Mouse (Mus musculus): Measurements from ENCODE around the gene Mmp19. TPM values are rescaled to one million over a fixed set of nuclear protein-coding genes. Genes with fewer than 3 reads are reported as not detected.
A peak's percentile ranks its signal among the peaks of the same experiment; 100 is the strongest.

Gene Mmp19
- 1 to 10 TPM in 1 of 2 experiments, under 1 TPM in 1; 0.74 to 1.3 TPM for total RNA-seq (2021)

GRCm38 (mm10) chr10:128790398-128791124, at the start of gene Mmp19:
TSS of gene Mmp19 (plus strand) at chr10:128790910.
- no peak for DNase-seq
- intact Hi-C loops (cut with DNase I): no loop called here

- no peak for DNase-seq
- intact Hi-C loops (cut with DNase I): no loop called here
These were observed 48.1 kb upstream of the Mmp19 start for GRCm38 (mm10) chr10:128742616-128743015.

GRCm38 (mm10) chr10:128743235-128743634, 47.5 kb upstream of the Mmp19 start:
- no peak for DNase-seq
- intact Hi-C loops (cut with DNase I): no loop called here

GRCm38 (mm10) chr10:128743791-128744191, 46.9 kb upstream of the Mmp19 start:
- peak; percentile 76 for DNase-seq
- intact Hi-C loops (cut with DNase I): no loop called here

GRCm38 (mm10) chr10:128744211-128744610, 46.5 kb upstream of the Mmp19 start:
- no peak for DNase-seq
- intact Hi-C loops (cut with DNase I): no loop called here

- no peak for DNase-seq
These were observed 45.8 kb upstream of the Mmp19 start, which contains the start of gene Dgka for GRCm38 (mm10) chr10:128744680-128745601. TSS of gene Dgka (minus strand) at chr10:128744855.

GRCm38 (mm10) chr10:128745946-128746613, 44.6 kb upstream of the Mmp19 start:
- intact Hi-C loops (cut with DNase I): no loop called here
- no peak for DNase-seq

More at GRCm38 (mm10) chr10:128744680-128745601, 45.8 kb upstream of the Mmp19 start, which contains the start of gene Dgka:
- intact Hi-C loops (cut with DNase I): no loop called here

- intact Hi-C loops (cut with DNase I): no loop called here
- no peak for DNase-seq
These were observed 43.6 kb upstream of the Mmp19 start for GRCm38 (mm10) chr10:128746972-128747645.

- peak; percentile 33 for DNase-seq
- intact Hi-C loops (cut with DNase I): no loop called here
These were observed 43.0 kb upstream of the Mmp19 start, which contains the start of gene Pym1 for GRCm38 (mm10) chr10:128747646-128748251. TSS of gene Pym1 (plus strand) at chr10:128747889.

- peak; percentile 91 for DNase-seq
- intact Hi-C loops (cut with DNase I): no loop called here
These were observed 42.4 kb upstream of the Mmp19 start for GRCm38 (mm10) chr10:128748252-128748864.

GRCm38 (mm10) chr10:128772895-128773294, 17.8 kb upstream of the Mmp19 start:
- intact Hi-C loops (cut with DNase I): no loop called here
- no peak for DNase-seq

GRCm38 (mm10) chr10:128773685-128774084, 17.0 kb upstream of the Mmp19 start:
- no peak for DNase-seq
- intact Hi-C loops (cut with DNase I): no loop called here

- intact Hi-C loops (cut with DNase I): no loop called here
These were observed 12.3 kb upstream of the Mmp19 start for GRCm38 (mm10) chr10:128778441-128778840.

GRCm38 (mm10) chr10:128779011-128779795, 11.5 kb upstream of the Mmp19 start:
- intact Hi-C loops (cut with DNase I): no loop called here
- DNase-seq: no peak

More at GRCm38 (mm10) chr10:128778441-128778840, 12.3 kb upstream of the Mmp19 start:
- no peak for DNase-seq

GRCm38 (mm10) chr10:128780200-128780599, 10.5 kb upstream of the Mmp19 start:
- no peak for DNase-seq
- intact Hi-C loops (cut with DNase I): no loop called here

- DNase-seq: no peak
- intact Hi-C loops (cut with DNase I): no loop called here
These were observed 1.3 kb downstream of the Mmp19 start for GRCm38 (mm10) chr10:128792041-128792440.

- intact Hi-C loops (cut with DNase I): no loop called here
- no peak for DNase-seq
These were observed 2.5 kb downstream of the Mmp19 start for GRCm38 (mm10) chr10:128793258-128793657.

- intact Hi-C loops (cut with DNase I): no loop called here
- DNase-seq: no peak
These were observed 3.7 kb downstream of the Mmp19 start for GRCm38 (mm10) chr10:128794391-128794790.

- DNase-seq: peak; percentile 29
- intact Hi-C loops (cut with DNase I): no loop called here
These were observed 4.9 kb downstream of the Mmp19 start for GRCm38 (mm10) chr10:128795581-128795980.

All from left cerebral cortex, postnatal 4 days (tissue).